Mouse (Mus musculus) stomach, postnatal 0 days (tissue): ENCODE results near the gene Cdk14. TPM values are rescaled to one million over a fixed set of nuclear protein-coding genes. Genes with fewer than 3 reads are reported as not detected.

ENCODE experiments used
- ATAC-seq: fragments of 200-750 bp; cut with Nextera tagmentation; 2 replicates; pipeline ENCODE4 v1.8.0; 2017; ENCODE audit not compliant: low FRiP score, low TSS enrichment
- DNase-seq: peaks from one replicate; pipeline ENCODE4 v3.0.0-alpha.2; 2016; ENCODE audit warnings: low spot score
- H3K27ac ChIP-seq: fragments of 300-500 bp; sonication (generic); replicated peaks from 2 replicates; pipeline ENCODE4 v1.5.1; 2014; ENCODE audit warnings: mild to moderate bottlenecking, control low read depth
- H3K27me3 ChIP-seq: fragments of 300-500 bp; sonication (generic); 2 replicates; pipeline ENCODE4 v1.6.1; 2014; ENCODE audit warnings: low read length; ENCODE audit not compliant: control insufficient read depth, insufficient read depth
- H3K36me3 ChIP-seq: fragments of 300-500 bp; sonication (generic); 2 replicates; pipeline ENCODE4 v1.6.1; 2014; ENCODE audit warnings: low read length, mixed read lengths; ENCODE audit not compliant: control insufficient read depth, insufficient read depth
- H3K4me1 ChIP-seq: fragments of 300-500 bp; sonication (generic); replicated peaks from 2 replicates; pipeline ENCODE4 v1.6.1; 2014; ENCODE audit warnings: antibody characterized with exemption; ENCODE audit not compliant: control insufficient read depth, insufficient read depth
- H3K4me2 ChIP-seq: fragments of 300-500 bp; sonication (generic); replicated peaks from 2 replicates; pipeline ENCODE4 v1.6.1; 2014; ENCODE audit warnings: low read depth, mild to moderate bottlenecking, control low read depth, moderate library complexity
- H3K4me3 ChIP-seq: fragments of 300-500 bp; sonication (generic); 2 replicates; pipeline ENCODE4 v1.5.1; 2014; ENCODE audit warnings: low read depth, low read length, control low read depth
- H3K9ac ChIP-seq: fragments of 300-500 bp; sonication (generic); 2 replicates; pipeline ENCODE4 v1.6.1; 2014; ENCODE audit warnings: mild to moderate bottlenecking, low read length, control low read depth, mixed read lengths
- H3K9me3 ChIP-seq: fragments of 300-500 bp; sonication (generic); 2 replicates; pipeline ENCODE4 v1.6.1; 2016; ENCODE audit warnings: low read length; ENCODE audit not compliant: control insufficient read depth
- CTCF ChIP-seq: IDR thresholded peaks from 2 replicates; pipeline ENCODE4 v1.5.1; 2016; ENCODE audit warnings: antibody characterized with exemption, low read depth, mild to moderate bottlenecking, moderate library complexity
- EP300 ChIP-seq: optimal IDR thresholded peaks from 2 replicates; pipeline ENCODE3; 2016; ENCODE audit warnings: antibody characterized with exemption
- WGBS: fragments of 180-500 bp; shearing (Covaris S2); extraction: QIAGEN DNeasy Blood & Tissue Kit; methylation state at CpG from one replicate; pipeline ENCODE4 v1.1.7; 2014; 5-methylcytosine and 5-hydroxymethylcytosine counted together
- polyA plus RNA-seq: library from polyadenylated mRNA; unstranded; fragments of >200 nt; fragmentation: Nextera tagmentation; extraction: Ambion mirVana; gene quantifications from 2 replicates; pipeline ENCODE4 v1.2.1, GENCODE M21; 2015

Cdk14 gene
- 5.9 and 6.1 TPM in 2 replicates for polyA plus RNA-seq

DNA sequence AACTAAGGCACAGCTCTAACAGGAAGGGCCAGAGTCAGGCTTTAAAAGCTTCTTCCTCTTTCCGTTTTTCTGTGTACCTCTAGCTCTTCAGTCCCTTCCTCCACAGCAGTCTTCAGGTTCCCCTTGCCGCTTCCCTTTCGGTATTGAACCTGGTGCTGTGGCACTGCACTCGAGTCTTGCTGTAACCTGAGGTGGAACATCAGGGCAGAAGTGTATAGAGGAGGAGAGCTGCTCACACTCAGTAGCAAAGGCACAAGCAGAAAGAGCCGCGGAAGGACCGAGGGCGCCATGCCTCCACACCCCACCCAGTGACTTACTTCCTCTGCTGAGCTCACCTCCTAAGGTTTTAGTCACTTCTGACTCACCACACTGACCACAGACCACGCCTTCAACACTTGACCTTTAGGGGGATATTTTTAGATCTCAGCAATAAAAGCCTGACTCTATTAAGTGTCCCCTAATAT lies at the start of gene Cdk14:
Gene Cdk14 (minus strand): TSS at position 321 of the 464 bp plus-strand sequence.
- H3K4me1 ChIP-seq = no peaks in the 10 kb centered on the region
- H3K4me3 ChIP-seq = no peak within 1 kb of the TSS
- no peaks in the 10 kb centered on the region for H3K9me3 ChIP-seq
- TF ChIP-seq EP300 (no peak), CTCF (no peak)
- no peak for DNase-seq
- H3K27me3 ChIP-seq = no peaks in the 10 kb centered on the region
- WGBS = 78% methylated on average over 9 of the region's 9 CpGs
- H3K4me2 ChIP-seq = no peak within 1 kb of the TSS
- H3K9ac ChIP-seq = no peak within 1 kb of the TSS
- peak; percentile 69 for ATAC-seq
- 0 out of 2 replicates have a peak within 1 kb of the TSS, but pooled peaks have one; percentile 8 for H3K27ac ChIP-seq
- no peaks in the 10 kb centered on the region for H3K36me3 ChIP-seq

DNA sequence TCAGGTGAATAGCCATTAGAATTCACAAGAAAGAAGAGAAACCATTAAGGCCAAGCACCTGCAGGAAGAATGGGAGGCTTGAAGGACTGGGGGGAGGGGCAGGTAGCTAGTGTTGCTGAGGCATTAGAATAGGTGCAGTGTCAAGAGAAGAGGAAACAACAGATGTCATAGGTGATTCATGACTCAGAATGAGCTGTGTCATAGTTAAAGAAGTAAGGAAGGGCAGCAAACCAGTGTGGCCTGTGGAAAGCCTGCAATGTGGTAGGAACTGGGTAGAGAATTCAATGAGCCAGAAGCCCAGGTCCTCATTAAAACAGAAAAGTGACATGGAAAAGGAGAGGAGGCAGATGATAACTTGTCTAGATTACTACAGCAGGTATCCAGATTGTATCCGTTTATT lies 45.1 kb upstream of the Cdk14 start:
- TF ChIP-seq EP300 = no peak
- no peak for TF ChIP-seq CTCF
- ATAC-seq = no peak
- WGBS = 64% methylated on average over 1 of the region's 1 CpGs

DNA sequence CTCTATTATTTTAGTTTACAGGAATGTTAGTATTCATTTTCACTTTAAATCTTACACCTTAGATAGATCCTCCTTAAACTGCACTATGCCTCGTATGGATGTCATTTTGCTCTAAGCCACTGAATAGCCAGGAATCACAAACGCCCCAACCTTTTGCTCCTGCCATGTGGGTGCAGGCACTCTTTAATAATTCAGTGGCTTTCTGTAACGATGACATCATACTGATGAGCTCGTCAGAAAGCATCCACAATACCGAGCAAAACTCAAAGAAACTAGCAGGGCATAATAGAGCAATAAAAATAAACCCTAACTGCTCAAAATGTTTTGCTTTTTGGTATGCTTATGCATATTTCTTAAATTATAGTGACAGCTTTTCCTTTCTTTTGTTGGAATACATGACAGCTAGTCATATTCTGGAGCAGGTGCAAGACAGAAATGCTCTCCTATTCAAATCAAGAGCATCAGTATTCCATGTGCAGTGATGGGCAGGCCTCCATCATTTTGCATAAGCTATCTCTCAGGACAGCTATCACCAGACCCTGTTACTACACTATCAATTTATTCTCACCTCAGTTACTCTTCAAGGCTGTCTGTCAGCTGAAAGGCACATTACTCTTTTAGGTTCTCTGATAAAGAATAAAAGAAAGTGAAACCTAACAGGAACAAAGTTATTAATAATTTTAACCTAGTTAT lies 11.8 kb upstream of the Cdk14 start:
- DNase-seq = no peak
- H3K4me2 ChIP-seq = no peak overlapping the region
- no peaks in the 10 kb centered on the region for H3K27me3 ChIP-seq
- H3K9ac ChIP-seq = no peak overlapping the region
- no peak for ATAC-seq
- no peak overlapping the region for H3K27ac ChIP-seq
- 69% methylated on average over 5 of the region's 5 CpGs for WGBS
- H3K4me3 ChIP-seq = no peak overlapping the region
- no peaks in the 10 kb centered on the region for H3K36me3 ChIP-seq
- no peaks in the 10 kb centered on the region for H3K9me3 ChIP-seq
- TF ChIP-seq EP300 (no peak), CTCF (no peak)
- no peaks in the 10 kb centered on the region for H3K4me1 ChIP-seq

More for the DNA sequence above, 45.1 kb upstream of the Cdk14 start:
- no peak overlapping the region for H3K9ac ChIP-seq
- H3K27ac ChIP-seq = no peak overlapping the region
- H3K4me2 ChIP-seq = no peak overlapping the region
- H3K27me3 ChIP-seq = no peaks in the 10 kb centered on the region
- H3K9me3 ChIP-seq = no peaks in the 10 kb centered on the region
- H3K4me3 ChIP-seq = no peak overlapping the region
- H3K36me3 ChIP-seq = no peaks in the 10 kb centered on the region
- no peaks in the 10 kb centered on the region for H3K4me1 ChIP-seq
- no peak for DNase-seq

DNA sequence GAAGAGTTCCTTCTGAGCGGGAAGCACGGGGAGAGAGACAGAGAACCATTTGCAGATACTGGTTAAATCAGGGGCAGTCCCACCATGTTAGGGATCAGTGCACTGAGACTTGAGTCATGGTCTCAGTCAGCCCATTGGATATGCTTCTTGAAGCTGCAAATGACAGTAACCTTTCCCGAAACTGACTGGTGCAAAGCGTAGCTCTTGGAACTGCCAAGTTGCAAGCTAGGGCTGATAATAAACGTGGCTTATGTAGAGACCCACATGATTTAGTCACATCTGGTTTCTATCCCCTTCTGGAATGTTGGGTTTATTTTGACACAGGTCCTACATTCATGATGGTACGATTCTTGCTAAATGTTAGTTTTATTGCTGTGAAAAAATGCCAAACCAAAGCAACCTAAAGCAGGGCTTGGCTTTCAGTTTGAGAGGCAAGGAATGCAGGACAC lies 3.6 kb upstream of the Cdk14 start:
- no peak overlapping the region for H3K4me3 ChIP-seq
- ATAC-seq = peak; percentile 35; the same call in 1 of the 2 replicates
- H3K4me2 ChIP-seq = no peak overlapping the region
- TF ChIP-seq EP300 (no peak), CTCF (no peak)
- no peak for DNase-seq
- no peaks in the 10 kb centered on the region for H3K27me3 ChIP-seq
- H3K27ac ChIP-seq = peak overlapping the region; percentile 56; the same call in 1 of the 2 replicates
- no peaks in the 10 kb centered on the region for H3K4me1 ChIP-seq
- no peaks in the 10 kb centered on the region for H3K9me3 ChIP-seq
- H3K9ac ChIP-seq = no peak overlapping the region
- H3K36me3 ChIP-seq = no peaks in the 10 kb centered on the region
- 44% methylated on average over 6 of the region's 6 CpGs for WGBS

DNA sequence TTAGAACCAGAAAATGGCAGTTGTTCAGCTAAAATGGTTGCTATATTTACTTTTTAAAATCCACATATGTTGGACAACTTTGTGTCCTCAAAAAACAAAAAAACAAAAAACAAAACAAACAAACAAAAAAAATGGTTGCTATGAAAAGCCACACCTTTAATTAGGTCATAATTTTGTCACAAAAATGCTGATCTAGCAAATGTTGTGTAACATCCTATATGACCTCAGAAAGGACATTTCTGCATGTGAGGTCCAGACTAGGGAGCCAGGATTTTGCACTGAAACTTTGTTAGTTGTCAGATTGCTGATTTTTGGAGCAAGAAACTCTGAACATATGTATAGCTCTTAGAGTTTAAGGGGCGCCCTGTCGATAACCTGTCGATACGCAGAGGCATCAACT lies 3.0 kb upstream of the Cdk14 start:
- H3K4me1 ChIP-seq = no peaks in the 10 kb centered on the region
- H3K9ac ChIP-seq = no peak overlapping the region
- 0 out of 2 replicates have a peak overlapping the region, but pooled peaks have one; percentile 4 for H3K27ac ChIP-seq
- H3K4me2 ChIP-seq = no peak overlapping the region
- DNase-seq (no peak), ATAC-seq (no peak)
- 69% methylated on average over 4 of the region's 4 CpGs for WGBS
- no peaks in the 10 kb centered on the region for H3K36me3 ChIP-seq
- H3K9me3 ChIP-seq = no peaks in the 10 kb centered on the region
- no peak overlapping the region for H3K4me3 ChIP-seq
- no peak for TF ChIP-seq CTCF
- no peak for TF ChIP-seq EP300
- H3K27me3 ChIP-seq = no peaks in the 10 kb centered on the region

DNA sequence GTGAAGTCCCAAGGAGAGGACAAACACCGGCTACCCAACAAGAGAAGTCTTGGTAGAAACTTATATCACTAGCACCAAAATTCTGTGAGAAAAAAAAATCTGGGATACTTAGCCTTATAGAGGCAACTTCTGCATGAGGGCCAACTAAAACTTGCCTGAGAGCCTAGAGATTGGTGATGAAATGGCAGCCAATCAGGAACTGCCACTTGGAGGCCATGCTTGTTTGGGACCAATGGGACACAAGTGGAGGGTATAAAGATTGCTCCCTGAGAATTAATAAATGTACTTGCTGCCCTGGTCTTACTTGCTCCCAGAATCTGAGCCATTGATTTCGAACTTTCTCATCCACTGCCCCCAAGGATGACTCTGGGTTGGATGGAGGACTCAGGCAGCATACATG lies 1.3 kb upstream of the Cdk14 start:
- Histone ChIP-seq H3K4me1 (no peaks in the 10 kb centered on the region), H3K36me3 (no peaks in the 10 kb centered on the region), H3K9ac (no peak overlapping the region), H3K4me3 (no peak overlapping the region), H3K27me3 (no peaks in the 10 kb centered on the region), H3K4me2 (no peak overlapping the region), H3K9me3 (no peaks in the 10 kb centered on the region), H3K27ac (no peak overlapping the region)
- ATAC-seq = no peak
- 95% methylated on average over 2 of the region's 2 CpGs for WGBS
- DNase-seq = no peak
- TF ChIP-seq CTCF (no peak), EP300 (no peak)
